Mouse (Mus musculus) CH12.LX (cell line): ENCODE data around the gene Slc37a3. TPM values are rescaled to one million over a fixed set of nuclear protein-coding genes. Genes with fewer than 3 reads are reported as not detected.

Experiments used
- DNase-seq: peaks from one replicate; pipeline ENCODE4 v3.0.0-alpha.2; 2013; ENCODE audit errors: extremely low read depth
- H3K27ac ChIP-seq: 2 replicates; pipeline ENCODE4 v1.5.1; 2012; ENCODE audit warnings: low read depth, mild to moderate bottlenecking, control low read depth, moderate library complexity; ENCODE audit not compliant: insufficient read depth
- H3K27me3 ChIP-seq: replicated peaks from 2 replicates; pipeline ENCODE3; 2012; ENCODE audit warnings: inconsistent platforms
- H3K36me3 ChIP-seq, 2 experiments: replicated peaks in 1 of 2; 2 replicates each; pipeline versions ENCODE3 to v1.6.1; 2012; ENCODE audit warnings: inconsistent platforms in 1 of 2, low read length in 1 of 2, mild to moderate bottlenecking in 1 of 2, mixed read lengths in 1 of 2, moderate library complexity in 1 of 2; ENCODE audit not compliant: control insufficient read depth in 1 of 2, insufficient read depth in 1 of 2
- H3K4me1 ChIP-seq, 2 experiments: 2 replicates each; pipeline ENCODE4 v1.6.1; 2012; ENCODE audit warnings: inconsistent platforms in 1 of 2, moderate library complexity in 1 of 2; ENCODE audit not compliant: insufficient read depth in 2 of 2, control insufficient read depth in 1 of 2
- H3K4me2 ChIP-seq: 2 replicates; pipeline ENCODE4 v1.6.1; 2012; ENCODE audit warnings: low read depth, mild to moderate bottlenecking, control low read depth; ENCODE audit not compliant: poor library complexity, insufficient read depth, severe bottlenecking
- H3K4me3 ChIP-seq, 3 experiments: fragments of 150-350 bp in 1 of 3; sonication (generic) in 1 of 3; replicated peaks in 1 of 3; 2 replicates each; pipeline versions ENCODE3 to v1.5.1; 2011 to 2012; ENCODE audit warnings: low read depth in 2 of 3, low read length in 2 of 3, mild to moderate bottlenecking in 2 of 3, moderate library complexity in 2 of 3, control low read depth in 1 of 3, improper control_type of control experiment in 1 of 3, inconsistent platforms in 1 of 3, mixed read lengths in 1 of 3; ENCODE audit not compliant: poor library complexity in 1 of 3
- H3K79me2 ChIP-seq: replicated peaks from 2 replicates; pipeline ENCODE4 v1.6.1; 2012; ENCODE audit warnings: mild to moderate bottlenecking, moderate library complexity; ENCODE audit not compliant: control insufficient read depth, poor library complexity, insufficient read depth, severe bottlenecking; ENCODE audit errors: extremely low read depth
- H3K9ac ChIP-seq: 2 replicates; pipeline ENCODE4 v1.6.1; 2012; ENCODE audit warnings: low read depth, mild to moderate bottlenecking, control low read depth, moderate library complexity; ENCODE audit not compliant: insufficient read depth
- H3K9me3 ChIP-seq: replicated peaks from 2 replicates; pipeline ENCODE3; 2012; ENCODE audit warnings: low read length, inconsistent platforms, mixed read lengths
- CHD2 ChIP-seq: IDR thresholded peaks from 2 replicates; pipeline ENCODE4 v1.6.1; 2011; ENCODE audit warnings: low read length, improper control_type of control experiment
- CTCF ChIP-seq, 2 experiments: IDR thresholded peaks in 1 of 2; conservative IDR thresholded peaks in 1 of 2; 2 replicates each; pipeline ENCODE4 v1.5.1; 2011 to 2012; ENCODE audit warnings: low read depth in 2 of 2, low read length in 2 of 2, improper control_type of control experiment in 1 of 2, inconsistent platforms in 1 of 2, mild to moderate bottlenecking in 1 of 2, moderate library complexity in 1 of 2
- E2F4 ChIP-seq: IDR thresholded peaks from 2 replicates; pipeline ENCODE4 v1.6.1; 2011; ENCODE audit warnings: low read depth, low read length, improper control_type of control experiment; ENCODE audit not compliant: insufficient replicate concordance
- ELF1 ChIP-seq: IDR thresholded peaks from 2 replicates; pipeline ENCODE4 v1.6.1; 2014; ENCODE audit warnings: low read depth, mild to moderate bottlenecking, inconsistent platforms, low read length, improper control_type of control experiment
- EP300 ChIP-seq: IDR thresholded peaks from 2 replicates; pipeline ENCODE4 v1.6.1; 2011; ENCODE audit warnings: low read length, improper control_type of control experiment
- GABPA ChIP-seq: IDR thresholded peaks from 2 replicates; pipeline ENCODE4 v1.6.1; 2012; ENCODE audit warnings: low read depth, low read length, improper control_type of control experiment, inconsistent platforms; ENCODE audit not compliant: insufficient replicate concordance
- HCFC1 ChIP-seq: IDR thresholded peaks from 2 replicates; pipeline ENCODE4 v1.6.1; 2012; ENCODE audit warnings: low read depth, mild to moderate bottlenecking, inconsistent platforms, low read length, improper control_type of control experiment
- MAZ ChIP-seq: IDR thresholded peaks from 2 replicates; pipeline ENCODE4 v1.6.1; 2012; ENCODE audit warnings: low read depth, mild to moderate bottlenecking, inconsistent platforms, low read length, improper control_type of control experiment, moderate library complexity
- MXI1 ChIP-seq: IDR thresholded peaks from 2 replicates; pipeline ENCODE4 v1.6.1; 2011; ENCODE audit warnings: mild to moderate bottlenecking, low read depth, low read length, improper control_type of control experiment
- MYC ChIP-seq: IDR thresholded peaks from 2 replicates; pipeline ENCODE4 v1.6.1; 2011; ENCODE audit warnings: low read depth, mild to moderate bottlenecking, improper control_type of control experiment, low read length
- POLR2A ChIP-seq: IDR thresholded peaks from 2 replicates; pipeline ENCODE4 v1.6.1; 2011; ENCODE audit warnings: low read depth, mild to moderate bottlenecking, improper control_type of control experiment, low read length
- RCOR1 ChIP-seq: conservative IDR thresholded peaks from 2 replicates; pipeline ENCODE4 v1.6.1; 2012; ENCODE audit warnings: low read depth, mild to moderate bottlenecking, inconsistent platforms, low read length, improper control_type of control experiment
- SIN3A ChIP-seq: IDR thresholded peaks from 2 replicates; pipeline ENCODE4 v1.6.1; 2012; ENCODE audit warnings: low read length, improper control_type of control experiment, inconsistent platforms
- TBP ChIP-seq: conservative IDR thresholded peaks from 2 replicates; pipeline ENCODE4 v1.6.1; 2011; ENCODE audit warnings: low read depth, low read length, improper control_type of control experiment
- TCF12 ChIP-seq: IDR thresholded peaks from 2 replicates; pipeline ENCODE4 v1.6.1; 2014; ENCODE audit warnings: low read depth, mild to moderate bottlenecking, inconsistent platforms, low read length, improper control_type of control experiment
- UBTF ChIP-seq: IDR thresholded peaks from 2 replicates; pipeline ENCODE4 v1.6.1; 2012; ENCODE audit warnings: low read depth, mild to moderate bottlenecking, inconsistent platforms, low read length, improper control_type of control experiment, moderate library complexity
- USF1 ChIP-seq: IDR thresholded peaks from 2 replicates; pipeline ENCODE4 v1.6.1; 2014; ENCODE audit warnings: low read depth, mild to moderate bottlenecking, inconsistent platforms, low read length, improper control_type of control experiment
- USF2 ChIP-seq: conservative IDR thresholded peaks from 2 replicates; pipeline ENCODE4 v1.6.1; 2011; ENCODE audit warnings: low read depth, low read length, improper control_type of control experiment
- ZKSCAN1 ChIP-seq: IDR thresholded peaks from 2 replicates; pipeline ENCODE4 v1.6.1; 2012; ENCODE audit warnings: low read depth, inconsistent platforms, low read length, improper control_type of control experiment, borderline replicate concordance
- ZMIZ1 ChIP-seq: IDR thresholded peaks from 2 replicates; pipeline ENCODE4 v1.6.1; 2012; ENCODE audit warnings: low read depth, mild to moderate bottlenecking, inconsistent platforms, low read length, improper control_type of control experiment
- dilution Hi-C: fragments of 300-500 bp; cut with MboI; formaldehyde crosslinking; loops from 2 replicates; pipeline ENCODE4 v1.14.3; 2020; ENCODE audit warnings: low sequenced_read_pairs; ENCODE audit not compliant: extremely low pct_unique_long_range_greater_than_20kb, extremely low pct_ligation_motif_present
- in situ Hi-C: fragments of 300-500 bp; cut with MboI; formaldehyde crosslinking; loops from 3 replicates; pipeline ENCODE4 v1.14.3; 2019; ENCODE audit warnings: low sequenced_read_pairs, low pct_ligation_motif_present, low pct_unique_long_range_greater_than_20kb, mixed read lengths
- polyA plus RNA-seq: library from polyadenylated mRNA; unstranded; fragments of >175 nt; gene quantifications from 2 replicates; pipeline ENCODE4 v1.2.1, GENCODE M21; 2012; ENCODE audit warnings: low read depth; ENCODE audit not compliant: insufficient read length
- total RNA-seq, 2 experiments: library from RNA; depleted of rRNA; stranded (reverse); fragments of 300-350 nt in 1 of 2; fragments of >200 nt in 1 of 2; gene quantifications; 2 replicates each; pipeline ENCODE4 v1.2.3; 2012 to 2014

The Slc37a3 gene
- total and polyA plus RNA-seq, 3 experiments, result 2.6 to 8.7 (median 8.0) TPM

DNA sequence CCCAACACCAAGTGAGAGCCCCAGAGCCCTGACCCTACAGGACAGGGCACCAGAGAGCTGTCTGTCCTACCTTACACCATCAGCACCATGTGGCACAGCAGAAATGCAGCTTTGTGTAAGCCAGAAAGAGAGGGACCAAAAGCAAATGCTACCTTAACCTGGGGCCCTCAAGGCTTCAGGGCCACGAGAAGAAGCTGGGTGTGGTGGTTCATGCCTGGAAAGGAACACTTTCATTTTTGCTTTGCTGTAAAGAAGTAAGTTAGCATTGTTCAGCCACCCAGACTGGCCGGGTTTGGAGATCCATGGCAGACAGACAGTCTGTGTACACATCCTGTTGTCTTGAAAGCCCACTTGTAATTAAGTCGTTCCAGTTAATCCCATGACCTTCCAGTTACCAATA is 89.7 kb downstream of the Slc37a3 start:
- Histone ChIP-seq H3K36me3 (no peaks in the 10 kb centered on the region), H3K79me2 (no peaks in the 10 kb centered on the region), H3K4me2 (no peak overlapping the region), H3K27ac (no peak overlapping the region), H3K9ac (no peak overlapping the region), H3K4me3 (no peak overlapping the region), H3K27me3 (no peaks in the 10 kb centered on the region), H3K4me1 (peaks cover 8 to 28% of the 10 kb centered on the region in 2 experiments), H3K9me3 (no peaks in the 10 kb centered on the region)
- in situ Hi-C loops (no loop called here), dilution Hi-C loops (no loop called here)
- DNase-seq, result no peak
- TF ChIP-seq UBTF, result no peak

- DNase-seq, result no peak
- in situ Hi-C loops, result no loop called here
- Histone ChIP-seq H3K4me1 (peaks cover 8 to 28% of the 10 kb centered on the region in 2 experiments), H3K79me2 (no peaks in the 10 kb centered on the region), H3K4me2 (no peak overlapping the region), H3K4me3 (no peak overlapping the region), H3K9ac (no peak overlapping the region), H3K27ac (no peak overlapping the region), H3K9me3 (no peaks in the 10 kb centered on the region), H3K27me3 (no peaks in the 10 kb centered on the region), H3K36me3 (no peaks in the 10 kb centered on the region)
- TF ChIP-seq MXI1 (no peak), SIN3A (no peak), CTCF (conservative IDR thresholded peaks at IDR 0.05 in 1 of 2, IDR thresholded peaks at IDR 0.05 in 1 of 2; ENCODE audit: low read depth in 2 of 2, low read length in 2 of 2) (no peak), ELF1 (no peak), USF2 (no peak), USF1 (no peak), MAZ (no peak), GABPA (no peak), ZKSCAN1 (no peak), MYC (no peak), EP300 (no peak), RCOR1 (no peak), ZMIZ1 (no peak), HCFC1 (no peak), E2F4 (no peak), UBTF (no peak), TBP (no peak), TCF12 (no peak), POLR2A (no peak), CHD2 (no peak)
- dilution Hi-C loops, result no loop called here
Observed at GRCm38 (mm10) chr6:39286732-39287083, 90.8 kb downstream of the Slc37a3 start.
